Mouse (Mus musculus): ENCODE measurements around the gene Cacng2. TPM values are rescaled to one million over a fixed set of nuclear protein-coding genes. Genes with fewer than 3 reads are reported as not detected.

Gene Cacng2
- polyA plus RNA-seq, 1 experiment from 2014 or later = 0.25 TPM

GRCm38 (mm10) chr15:78081384-78081783 is 38.4 kb downstream of the Cacng2 start:
- Histone ChIP-seq H3K27ac (replicated peaks; ENCODE audit: low read depth, low read length) (no peak overlapping the region), H3K4me2 (ENCODE audit: low read depth, low read length) (no peak overlapping the region), H3K27me3 (ENCODE audit: control insufficient read depth, insufficient read depth, low read length) (no peaks in the 10 kb centered on the region), H3K4me1 (ENCODE audit: control insufficient read depth, insufficient read depth, low read length) (no peaks in the 10 kb centered on the region), H3K4me3 (ENCODE audit: low read depth, low read length) (no peak overlapping the region), H3K36me3 (replicated peaks; ENCODE audit: control insufficient read depth, insufficient read depth, low read depth, low read length) (no peaks in the 10 kb centered on the region), H3K9me3 (replicated peaks; ENCODE audit: control insufficient read depth, low read length) (no peaks in the 10 kb centered on the region), H3K9ac (replicated peaks; ENCODE audit: low read length) (no peak overlapping the region)
- 87% methylated on average over 7 of the region's 7 CpGs for WGBS
- ATAC-seq (replicated peaks; ENCODE audit: insufficient number of reproducible peaks, low FRiP score, low TSS enrichment, low read depth) = no peak
- DNase-seq (ENCODE audit: low spot score) = no peak

GRCm38 (mm10) chr15:78080326-78080725 is 39.5 kb downstream of the Cacng2 start:
- WGBS = 83% methylated on average over 4 of the region's 4 CpGs
- no peaks in the 10 kb centered on the region for H3K9me3 ChIP-seq (replicated peaks; ENCODE audit: control insufficient read depth, low read length)

GRCm38 (mm10) chr15:78078776-78079628 is 40.8 kb downstream of the Cacng2 start:
- Histone ChIP-seq H3K4me2 (ENCODE audit: low read depth, low read length) (no peak overlapping the region), H3K9me3 (replicated peaks; ENCODE audit: control insufficient read depth, low read length) (no peaks in the 10 kb centered on the region), H3K27ac (replicated peaks; ENCODE audit: low read depth, low read length) (no peak overlapping the region), H3K4me1 (ENCODE audit: control insufficient read depth, insufficient read depth, low read length) (no peaks in the 10 kb centered on the region), H3K9ac (replicated peaks; ENCODE audit: low read length) (no peak overlapping the region), H3K27me3 (ENCODE audit: control insufficient read depth, insufficient read depth, low read length) (no peaks in the 10 kb centered on the region), H3K36me3 (replicated peaks; ENCODE audit: control insufficient read depth, insufficient read depth, low read depth, low read length) (no peaks in the 10 kb centered on the region), H3K4me3 (ENCODE audit: low read depth, low read length) (no peak overlapping the region)
- WGBS = 76% methylated on average over 15 of the region's 15 CpGs
- DNase-seq (ENCODE audit: low spot score) (no peak), ATAC-seq (replicated peaks; ENCODE audit: insufficient number of reproducible peaks, low FRiP score, low TSS enrichment, low read depth) (no peak)

More at GRCm38 (mm10) chr15:78080326-78080725, 39.5 kb downstream of the Cacng2 start:
- no peak overlapping the region for H3K27ac ChIP-seq (replicated peaks; ENCODE audit: low read depth, low read length)
- no peak overlapping the region for H3K4me3 ChIP-seq (ENCODE audit: low read depth, low read length)
- H3K27me3 ChIP-seq (ENCODE audit: control insufficient read depth, insufficient read depth, low read length) = no peaks in the 10 kb centered on the region
- no peak overlapping the region for H3K9ac ChIP-seq (replicated peaks; ENCODE audit: low read length)
- H3K4me1 ChIP-seq (ENCODE audit: control insufficient read depth, insufficient read depth, low read length) = no peaks in the 10 kb centered on the region
- no peaks in the 10 kb centered on the region for H3K36me3 ChIP-seq (replicated peaks; ENCODE audit: control insufficient read depth, insufficient read depth, low read depth, low read length)
- no peak overlapping the region for H3K4me2 ChIP-seq (ENCODE audit: low read depth, low read length)
- DNase-seq (ENCODE audit: low spot score) (no peak), ATAC-seq (replicated peaks; ENCODE audit: insufficient number of reproducible peaks, low FRiP score, low TSS enrichment, low read depth) (no peak)

- Histone ChIP-seq H3K4me3 (ENCODE audit: low read depth, low read length) (no peak overlapping the region), H3K27ac (replicated peaks; ENCODE audit: low read depth, low read length) (no peak overlapping the region), H3K4me2 (ENCODE audit: low read depth, low read length) (no peak overlapping the region), H3K4me1 (ENCODE audit: control insufficient read depth, insufficient read depth, low read length) (no peaks in the 10 kb centered on the region), H3K9ac (replicated peaks; ENCODE audit: low read length) (no peak overlapping the region), H3K27me3 (ENCODE audit: control insufficient read depth, insufficient read depth, low read length) (no peaks in the 10 kb centered on the region), H3K36me3 (replicated peaks; ENCODE audit: control insufficient read depth, insufficient read depth, low read depth, low read length) (no peaks in the 10 kb centered on the region), H3K9me3 (replicated peaks; ENCODE audit: control insufficient read depth, low read length) (no peaks in the 10 kb centered on the region)
- DNase-seq (ENCODE audit: low spot score) = no peak
- WGBS = 64% methylated on average over 5 of the region's 5 CpGs
- ATAC-seq (replicated peaks; ENCODE audit: insufficient number of reproducible peaks, low FRiP score, low TSS enrichment, low read depth) = no peak
These were observed 41.6 kb downstream of the Cacng2 start for GRCm38 (mm10) chr15:78078206-78078605.

DNA sequence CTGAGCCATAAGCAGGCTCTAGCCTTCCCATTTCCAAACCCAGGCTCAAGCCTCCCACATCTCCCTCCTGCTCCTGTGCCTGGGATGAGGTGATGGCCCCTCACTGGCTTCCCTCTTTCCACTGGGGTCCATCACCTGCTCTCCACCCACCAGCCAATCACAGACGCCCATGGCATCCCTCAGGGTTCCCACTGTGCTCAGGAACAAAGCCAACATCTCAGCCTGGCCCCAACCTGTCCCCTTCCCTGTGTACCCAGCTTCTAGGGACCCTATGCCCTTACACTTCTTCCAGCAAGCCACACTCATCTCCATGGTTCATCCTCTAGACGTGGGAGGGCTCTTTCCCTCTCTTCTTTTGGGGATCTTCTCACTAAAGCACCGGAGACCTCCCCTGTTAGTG is 43.9 kb downstream of the Cacng2 start:
- no peak overlapping the region for H3K4me2 ChIP-seq (ENCODE audit: low read depth, low read length)
- no peaks in the 10 kb centered on the region for H3K36me3 ChIP-seq (replicated peaks; ENCODE audit: control insufficient read depth, insufficient read depth, low read depth, low read length)
- H3K4me1 ChIP-seq (ENCODE audit: control insufficient read depth, insufficient read depth, low read length) = no peaks in the 10 kb centered on the region
- DNase-seq (ENCODE audit: low spot score) = no peak
- no peak for ATAC-seq (replicated peaks; ENCODE audit: insufficient number of reproducible peaks, low FRiP score, low TSS enrichment, low read depth)
- no peak overlapping the region for H3K4me3 ChIP-seq (ENCODE audit: low read depth, low read length)
- H3K27ac ChIP-seq (replicated peaks; ENCODE audit: low read depth, low read length) = no peak overlapping the region
- no peaks in the 10 kb centered on the region for H3K9me3 ChIP-seq (replicated peaks; ENCODE audit: control insufficient read depth, low read length)
- no peak overlapping the region for H3K9ac ChIP-seq (replicated peaks; ENCODE audit: low read length)
- no peaks in the 10 kb centered on the region for H3K27me3 ChIP-seq (ENCODE audit: control insufficient read depth, insufficient read depth, low read length)
- WGBS = 44% methylated on average over 3 of the region's 3 CpGs

GRCm38 (mm10) chr15:78073109-78073508 is 46.7 kb downstream of the Cacng2 start:
- Histone ChIP-seq H3K4me2 (ENCODE audit: low read depth, low read length) (no peak overlapping the region), H3K9me3 (replicated peaks; ENCODE audit: control insufficient read depth, low read length) (no peaks in the 10 kb centered on the region), H3K36me3 (replicated peaks; ENCODE audit: control insufficient read depth, insufficient read depth, low read depth, low read length) (no peaks in the 10 kb centered on the region), H3K4me3 (ENCODE audit: low read depth, low read length) (no peak overlapping the region), H3K9ac (replicated peaks; ENCODE audit: low read length) (no peak overlapping the region), H3K27me3 (ENCODE audit: control insufficient read depth, insufficient read depth, low read length) (no peaks in the 10 kb centered on the region), H3K27ac (replicated peaks; ENCODE audit: low read depth, low read length) (no peak overlapping the region), H3K4me1 (ENCODE audit: control insufficient read depth, insufficient read depth, low read length) (no peaks in the 10 kb centered on the region)
- no peak for ATAC-seq (replicated peaks; ENCODE audit: insufficient number of reproducible peaks, low FRiP score, low TSS enrichment, low read depth)
- no peak for DNase-seq (ENCODE audit: low spot score)
- WGBS = 82% methylated on average over 7 of the region's 7 CpGs

GRCm38 (mm10) chr15:78066475-78066874 is 53.4 kb downstream of the Cacng2 start:
- WGBS = under 1% methylated on average over 5 of the region's 5 CpGs
- H3K27me3 ChIP-seq (ENCODE audit: control insufficient read depth, insufficient read depth, low read length) = no peaks in the 10 kb centered on the region
- ATAC-seq (replicated peaks; ENCODE audit: insufficient number of reproducible peaks, low FRiP score, low TSS enrichment, low read depth) (no peak), DNase-seq (ENCODE audit: low spot score) (peak; percentile 92)
- H3K36me3 ChIP-seq (replicated peaks; ENCODE audit: control insufficient read depth, insufficient read depth, low read depth, low read length) = no peaks in the 10 kb centered on the region
- H3K27ac ChIP-seq (replicated peaks; ENCODE audit: low read depth, low read length) = no peak overlapping the region
- H3K4me2 ChIP-seq (ENCODE audit: low read depth, low read length) = no peak overlapping the region
- H3K9ac ChIP-seq (replicated peaks; ENCODE audit: low read length) = no peak overlapping the region
- H3K9me3 ChIP-seq (replicated peaks; ENCODE audit: control insufficient read depth, low read length) = no peaks in the 10 kb centered on the region
- no peak overlapping the region for H3K4me3 ChIP-seq (ENCODE audit: low read depth, low read length)
- H3K4me1 ChIP-seq (ENCODE audit: control insufficient read depth, insufficient read depth, low read length) = no peaks in the 10 kb centered on the region

DNA sequence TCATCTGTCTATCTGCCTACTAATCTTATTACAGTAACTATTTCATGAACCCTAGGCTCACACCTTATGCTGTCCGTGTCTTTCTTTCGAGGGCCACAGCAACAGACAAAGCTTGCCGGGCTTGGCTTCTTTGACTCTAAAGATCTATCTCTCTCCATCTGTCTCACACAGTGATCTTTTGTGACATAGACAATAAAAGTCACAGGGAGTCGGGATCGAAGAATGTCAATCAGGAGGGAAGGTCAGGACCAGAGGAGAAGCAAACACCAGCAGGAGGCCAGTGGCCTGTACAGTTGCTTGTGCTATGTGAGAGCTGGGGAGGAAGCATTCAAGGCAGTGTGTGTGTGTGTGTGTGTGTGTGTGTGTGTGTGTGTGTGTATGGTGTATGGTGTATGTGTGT is 54.3 kb downstream of the Cacng2 start:
- WGBS = 43% methylated on average over 5 of the region's 5 CpGs

More for the DNA sequence above, 54.3 kb downstream of the Cacng2 start:
- no peaks in the 10 kb centered on the region for H3K9me3 ChIP-seq (replicated peaks; ENCODE audit: control insufficient read depth, low read length)
- no peak overlapping the region for H3K4me2 ChIP-seq (ENCODE audit: low read depth, low read length)
- H3K27me3 ChIP-seq (ENCODE audit: control insufficient read depth, insufficient read depth, low read length) = no peaks in the 10 kb centered on the region
- ATAC-seq (replicated peaks; ENCODE audit: insufficient number of reproducible peaks, low FRiP score, low TSS enrichment, low read depth) (no peak), DNase-seq (ENCODE audit: low spot score) (no peak)
- no peaks in the 10 kb centered on the region for H3K4me1 ChIP-seq (ENCODE audit: control insufficient read depth, insufficient read depth, low read length)
- H3K4me3 ChIP-seq (ENCODE audit: low read depth, low read length) = no peak overlapping the region
- H3K27ac ChIP-seq (replicated peaks; ENCODE audit: low read depth, low read length) = no peak overlapping the region
- H3K9ac ChIP-seq (replicated peaks; ENCODE audit: low read length) = no peak overlapping the region
- H3K36me3 ChIP-seq (replicated peaks; ENCODE audit: control insufficient read depth, insufficient read depth, low read depth, low read length) = no peaks in the 10 kb centered on the region
